Mouse (Mus musculus): ENCODE measurements around the gene Troap.

Troap gene

GRCm38 (mm10) chr15:99114312-99115064 is 40.1 kb downstream of the Troap start:
- no peak for DNase-seq (ENCODE audit: low spot score)

GRCm38 (mm10) chr15:99115065-99115423 is 40.7 kb downstream of the Troap start:
- DNase-seq (ENCODE audit: low spot score) = no peak

- DNase-seq (ENCODE audit: low spot score) = no peak
Measured at GRCm38 (mm10) chr15:99116539-99116938, 42.2 kb downstream of the Troap start.

DNA sequence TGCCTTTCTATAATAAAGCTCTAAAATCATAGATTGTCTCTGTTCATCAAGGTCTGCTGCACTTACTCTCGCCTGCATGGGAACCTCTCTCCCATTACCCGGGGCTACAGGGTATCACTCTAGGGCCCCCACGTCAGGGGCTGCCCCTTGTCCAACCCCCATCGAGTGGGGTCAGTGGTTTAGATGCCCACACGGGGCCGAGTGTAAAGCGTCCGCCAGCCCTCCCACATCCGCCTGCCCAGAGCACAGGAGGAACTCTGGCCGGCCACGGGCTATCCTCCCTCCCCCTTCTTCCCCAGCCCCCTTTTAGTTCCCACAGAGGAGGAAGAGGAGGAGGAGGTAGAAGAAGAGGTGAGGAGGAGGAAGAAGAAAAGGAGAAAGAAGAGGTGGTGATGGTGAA is 46.4 kb downstream of the Troap start:
- DNase-seq (ENCODE audit: low spot score) = no peak

DNA sequence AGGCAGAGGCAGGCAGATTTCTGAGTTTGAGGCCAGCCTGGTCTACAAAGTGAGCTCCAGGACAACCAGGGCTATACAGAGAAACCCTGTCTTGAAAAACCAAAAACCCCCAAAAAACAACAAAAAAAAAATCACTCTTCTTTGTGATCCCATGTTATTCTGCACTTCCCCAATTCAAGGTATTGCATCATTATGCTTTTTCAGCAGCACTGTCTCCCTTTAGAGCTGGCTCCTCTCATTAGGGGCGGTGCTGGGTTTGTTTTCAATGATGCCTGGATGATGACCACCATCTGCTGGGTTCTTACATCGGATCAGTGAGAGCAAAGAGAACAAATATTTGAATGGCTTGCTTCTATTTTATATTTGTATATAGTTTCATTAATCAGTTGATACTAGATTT is 48.3 kb downstream of the Troap start:
- DNase-seq (ENCODE audit: low spot score) = no peak

GRCm38 (mm10) chr15:99125711-99126080 is 51.3 kb downstream of the Troap start, which contains the start of gene Spats2:
Spats2 (plus strand) TSS chr15:99125916.
- DNase-seq (ENCODE audit: low spot score) = no peak

GRCm38 (mm10) chr15:99126081-99126815 is 51.9 kb downstream of the Troap start:
- peak; percentile 96 for DNase-seq (ENCODE audit: low spot score)

DNA sequence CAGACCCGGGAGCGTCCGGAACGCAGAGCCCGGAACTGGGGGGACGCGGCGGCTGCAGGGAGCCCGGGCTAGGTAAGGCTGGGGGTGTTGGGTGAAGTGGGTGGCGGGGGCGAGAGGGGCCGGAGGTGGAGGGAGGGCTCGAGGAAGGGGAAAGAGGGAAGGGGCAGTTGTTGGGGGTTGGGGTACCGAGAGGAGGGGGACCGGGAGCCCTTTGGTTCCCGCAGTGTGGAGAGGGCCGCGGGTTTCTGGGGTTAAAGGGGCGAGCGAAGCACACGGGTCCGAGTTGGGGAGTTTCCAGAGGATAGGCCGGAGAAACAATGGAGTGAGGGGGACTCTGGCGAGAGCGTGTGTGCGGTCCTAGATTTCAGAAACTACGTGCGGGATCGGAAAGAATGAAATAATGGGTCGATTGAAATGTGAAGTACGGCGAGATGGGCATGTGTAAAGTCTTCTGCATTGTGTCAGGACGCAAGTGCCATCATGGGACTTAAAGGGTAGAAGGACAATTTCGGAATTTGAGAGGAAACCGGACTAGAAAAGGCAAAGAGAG is 52.5 kb downstream of the Troap start:
- DNase-seq (ENCODE audit: low spot score) = peak; percentile 72

- peak; percentile 32 for DNase-seq (ENCODE audit: low spot score)
Measured at GRCm38 (mm10) chr15:99127851-99128522, 53.6 kb downstream of the Troap start.

- no peak for DNase-seq (ENCODE audit: low spot score)
Measured at GRCm38 (mm10) chr15:99129441-99129840, 55.1 kb downstream of the Troap start.

DNA sequence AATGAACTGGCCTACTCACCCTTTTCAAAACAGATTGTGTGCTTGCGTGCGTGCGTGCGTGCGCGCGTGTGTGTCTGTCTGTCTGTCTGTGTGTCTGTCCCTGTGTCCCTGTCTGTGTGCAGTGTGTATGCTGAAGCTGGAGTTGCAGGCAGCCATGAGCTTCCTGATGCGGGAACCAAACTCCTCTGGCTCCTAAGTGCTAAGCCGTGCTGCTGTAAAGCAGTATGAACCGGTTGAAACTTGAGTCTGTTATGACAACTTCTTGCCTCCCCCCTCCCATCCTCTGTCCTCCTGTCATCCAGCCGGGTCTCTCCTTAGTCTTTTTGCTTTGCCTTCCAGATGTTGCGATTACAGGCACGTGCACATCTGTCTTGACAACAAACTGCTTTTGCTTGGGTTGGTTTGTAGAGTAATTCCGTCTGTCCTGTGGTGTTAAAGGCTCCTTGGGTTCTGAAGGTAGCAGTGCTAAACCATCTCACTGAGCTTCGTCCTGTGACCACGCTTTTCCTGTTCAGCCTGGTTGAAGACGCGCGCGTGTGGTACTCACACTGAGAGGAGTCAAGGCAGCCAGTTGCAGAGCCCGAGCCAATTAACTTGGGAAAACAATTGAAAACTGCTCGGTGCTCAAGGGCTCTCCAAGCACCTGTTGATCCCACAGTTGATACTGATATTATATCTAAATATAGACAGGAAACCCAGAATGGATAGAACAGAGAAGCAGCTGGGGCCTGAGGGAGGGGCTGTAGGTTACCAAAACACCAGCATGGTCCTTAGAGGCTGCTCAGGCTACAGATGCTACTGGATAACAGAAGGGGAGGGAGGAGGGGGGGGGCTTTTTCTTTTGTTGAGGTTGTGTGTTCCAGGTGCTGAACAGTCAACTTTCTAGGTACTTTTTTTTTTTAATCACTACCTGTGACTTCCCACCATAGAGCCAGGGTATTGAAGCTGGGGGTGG is 55.9 kb downstream of the Troap start:
- DNase-seq (ENCODE audit: low spot score) = peak; percentile 62

Data from embryo, embryonic 10.5 days (tissue).